8 mouse cellular contexts compared by ENCODE assay signal in genomic region chr8:84255858-84256257, GRCm38 (mm10). TPM values are rescaled to one million over a fixed set of nuclear protein-coding genes. Genes with fewer than 3 reads are reported as not detected.
DNase-seq lines count a peak whose midpoint lies in the region; ATAC-seq and TF ChIP-seq lines count a peak whose summit lies in the region.

No protein-coding gene starts in this region.

- TF ChIP-seq POLR2A in testis, adult 2 months (IDR thresholded peaks at IDR 0.05; ENCODE audit: control insufficient read depth, low read depth, low read length) = no peak

- H3K27ac ChIP-seq in testis, adult 2 months (ENCODE audit: control insufficient read depth, insufficient read depth, low read depth, low read length) = no peak overlapping the region
- H3K27ac ChIP-seq in liver, embryonic 11.5 days (ENCODE audit: low read depth, low read length) = no peak overlapping the region
- H3K27ac ChIP-seq in stomach, postnatal 0 days (replicated peaks) = peak overlapping the region; percentile 94

- no peaks in the 10 kb centered on the region for H3K27me3 ChIP-seq in testis, adult 2 months (ENCODE audit: control insufficient read depth, insufficient read depth, low read length)
- no peaks in the 10 kb centered on the region for H3K27me3 ChIP-seq in liver, embryonic 11.5 days (replicated peaks; ENCODE audit: control insufficient read depth, insufficient read depth, low read length)
- H3K27me3 ChIP-seq in stomach, postnatal 0 days (ENCODE audit: control insufficient read depth, insufficient read depth, low read length) = no peaks in the 10 kb centered on the region

- ATAC-seq in CD4-positive, CD25-positive, alpha-beta regulatory T cell, adult 4 months = no peak
- ATAC-seq in liver, embryonic 11.5 days (replicated peaks; ENCODE audit: low FRiP score) = no peak
- no peak for ATAC-seq in stomach, postnatal 0 days (ENCODE audit: low FRiP score, low TSS enrichment)

- no peaks in the 10 kb centered on the region for H3K36me3 ChIP-seq in testis, adult 2 months (ENCODE audit: control insufficient read depth, insufficient read depth, low read length)
- H3K36me3 ChIP-seq in liver, embryonic 11.5 days (ENCODE audit: control insufficient read depth, insufficient read depth, low read length) = peaks cover 16% of the 10 kb centered on the region
- peaks cover 27% of the 10 kb centered on the region for H3K36me3 ChIP-seq in stomach, postnatal 0 days (ENCODE audit: control insufficient read depth, insufficient read depth, low read length)

- no peak for TF ChIP-seq CTCF in testis, adult 2 months (IDR thresholded peaks at IDR 0.05; ENCODE audit: control insufficient read depth, insufficient read depth, insufficient replicate concordance, low read depth, low read length)
- TF ChIP-seq CTCF in stomach, postnatal 0 days (IDR thresholded peaks at IDR 0.05; ENCODE audit: low read depth) = peak; percentile 45

- DNase-seq in CD4-positive, CD25-positive, alpha-beta regulatory T cell, adult 2 months (ENCODE audit: low read depth, low spot score) = peak; percentile 49
- no peak for DNase-seq in testis, postnatal 10 days (ENCODE audit: low spot score)
- no peak for DNase-seq in liver, embryonic 11.5 days (ENCODE audit: low spot score)
- DNase-seq in stomach, postnatal 0 days (ENCODE audit: low spot score) = no peak
- DNase-seq in left cerebral cortex, postnatal 14 days (ENCODE audit: low spot score in 2 of 2) = no peak
- no peak for DNase-seq in kidney, adult 8-10 months

- H3K9me3 ChIP-seq in liver, embryonic 11.5 days (ENCODE audit: control insufficient read depth, low read length) = no peaks in the 10 kb centered on the region
- no peaks in the 10 kb centered on the region for H3K9me3 ChIP-seq in stomach, postnatal 0 days (ENCODE audit: control insufficient read depth, low read length)

- intact Hi-C loops in left cerebral cortex, postnatal 14 days (cut with DNase I) = no loop called here

- 76% methylated on average over 3 of the region's 3 CpGs for WGBS in liver, embryonic 11.5 days
- WGBS in stomach, postnatal 0 days = 94% methylated on average over 3 of the region's 3 CpGs

- H3K9ac ChIP-seq in liver, embryonic 11.5 days (ENCODE audit: low read depth, low read length) = peak overlapping the region; percentile 94
- peak overlapping the region; percentile 79; the same call in 1 of the 2 replicates for H3K9ac ChIP-seq in stomach, postnatal 0 days (ENCODE audit: low read length)

- peaks cover 11% of the 10 kb centered on the region for H3K4me1 ChIP-seq in testis, adult 2 months (ENCODE audit: control insufficient read depth, insufficient read depth, low read length)
- peaks cover 11% of the 10 kb centered on the region for H3K4me1 ChIP-seq in liver, embryonic 11.5 days (replicated peaks; ENCODE audit: control insufficient read depth, insufficient read depth, low read length)
- peaks cover 3% of the 10 kb centered on the region for H3K4me1 ChIP-seq in stomach, postnatal 0 days (replicated peaks; ENCODE audit: control insufficient read depth, insufficient read depth)

- H3K4me3 ChIP-seq in testis, adult 2 months (ENCODE audit: control insufficient read depth, low read depth, low read length) = peak overlapping the region; percentile 93
- peak overlapping the region; percentile 92 for H3K4me3 ChIP-seq in liver, embryonic 11.5 days (ENCODE audit: low read depth, low read length)
- H3K4me3 ChIP-seq in stomach, postnatal 0 days (ENCODE audit: low read depth, low read length) = peak overlapping the region; percentile 75

- no peak for TF ChIP-seq EP300 in stomach, postnatal 0 days (optimal IDR thresholded peaks at IDR 0.05)

- H3K4me2 ChIP-seq in liver, embryonic 11.5 days = peak overlapping the region; percentile 97
- peak overlapping the region; percentile 98 for H3K4me2 ChIP-seq in stomach, postnatal 0 days (replicated peaks; ENCODE audit: low read depth)

RNA-seq across cellular contexts. Expression of gene Mri1, which starts 1.3 kb away (rescaled TPM):
- polyA plus RNA-seq in CD4-positive, CD25-positive, alpha-beta regulatory T cell, adult 4 months (2017; shearing (Covaris generic)) = 1 to 10 TPM; 7.2 to 9.5 TPM
- 7.5 and 12.1 TPM in 2 replicates for polyA plus RNA-seq in testis, adult 2 months (2012; rRNA removed)
- 92.2 and 95.9 TPM in 2 replicates for polyA plus RNA-seq in liver, embryonic 11.5 days (2014; fragmentation: Nextera tagmentation; extraction: Ambion mirVana)
- 61.7 and 62.7 TPM in 2 replicates for polyA plus RNA-seq in stomach, postnatal 0 days (2015; fragmentation: Nextera tagmentation; extraction: Ambion mirVana)
- total RNA-seq in left cerebral cortex, postnatal 14 days (2021) = 10 to 100 TPM; 18.4 to 21.8 TPM

RNA-seq across cellular contexts. Expression of gene D8Ertd738e, which starts 6.3 kb away (rescaled TPM):
- 100 to 1,000 TPM; 365 to 370 TPM for polyA plus RNA-seq in CD4-positive, CD25-positive, alpha-beta regulatory T cell, adult 4 months (2017; shearing (Covaris generic))
- 104 and 116 TPM in 2 replicates for polyA plus RNA-seq in testis, adult 2 months (2012; rRNA removed)
- polyA plus RNA-seq in liver, embryonic 11.5 days (2014; fragmentation: Nextera tagmentation; extraction: Ambion mirVana) = 323 and 339 TPM in 2 replicates
- polyA plus RNA-seq in stomach, postnatal 0 days (2015; fragmentation: Nextera tagmentation; extraction: Ambion mirVana) = 299 and 309 TPM in 2 replicates
- total RNA-seq in left cerebral cortex, postnatal 14 days (2021) = 100 to 1,000 TPM; 140 to 144 TPM

RNA-seq across cellular contexts. Expression of gene Ccdc130, which starts 14.3 kb away (rescaled TPM):
- 10 to 100 TPM; 52.0 to 56.6 TPM for polyA plus RNA-seq in CD4-positive, CD25-positive, alpha-beta regulatory T cell, adult 4 months (2017; shearing (Covaris generic))
- polyA plus RNA-seq in testis, adult 2 months (2012; rRNA removed) = 53.5 and 74.1 TPM in 2 replicates
- polyA plus RNA-seq in liver, embryonic 11.5 days (2014; fragmentation: Nextera tagmentation; extraction: Ambion mirVana) = 16.0 and 20.1 TPM in 2 replicates
- polyA plus RNA-seq in stomach, postnatal 0 days (2015; fragmentation: Nextera tagmentation; extraction: Ambion mirVana) = 10.1 and 10.4 TPM in 2 replicates
- 10 to 100 TPM; 24.6 to 26.0 TPM for total RNA-seq in left cerebral cortex, postnatal 14 days (2021)

RNA-seq across cellular contexts. Expression of gene Zswim4, which starts 19.0 kb away (rescaled TPM):
- 1 to 10 TPM; 3.3 to 4.3 TPM for polyA plus RNA-seq in CD4-positive, CD25-positive, alpha-beta regulatory T cell, adult 4 months (2017; shearing (Covaris generic))
- polyA plus RNA-seq in testis, adult 2 months (2012; rRNA removed) = 16.9 and 17.4 TPM in 2 replicates
- 7.9 and 9.1 TPM in 2 replicates for polyA plus RNA-seq in liver, embryonic 11.5 days (2014; fragmentation: Nextera tagmentation; extraction: Ambion mirVana)
- polyA plus RNA-seq in stomach, postnatal 0 days (2015; fragmentation: Nextera tagmentation; extraction: Ambion mirVana) = 8.0 and 9.7 TPM in 2 replicates
- total RNA-seq in left cerebral cortex, postnatal 14 days (2021) = 10 to 100 TPM; 14.1 to 15.0 TPM
